Mouse (Mus musculus) intestine, postnatal 0 days (tissue): Measurements from ENCODE around the gene Gstz1. TPM values are rescaled to one million over a fixed set of nuclear protein-coding genes. Genes with fewer than 3 reads are reported as not detected.
"Not testable (repeated sequence)": the region's sequence is repeated elsewhere in the genome, so short reads cannot be mapped to it uniquely, and the experiment has no call there.

Experiments
- ATAC-seq: fragments of 200-750 bp; cut with Nextera tagmentation; 2 replicates; pipeline ENCODE4 v1.8.0; 2017; ENCODE audit warnings: mild to moderate bottlenecking, moderate TSS enrichment, moderate library complexity
- H3K27ac ChIP-seq: fragments of 300-500 bp; sonication (generic); 2 replicates; pipeline ENCODE4 v1.5.1; 2014; ENCODE audit warnings: mild to moderate bottlenecking, low read depth, low read length, moderate library complexity
- H3K27me3 ChIP-seq: fragments of 300-500 bp; sonication (generic); replicated peaks from 2 replicates; pipeline ENCODE4 v1.6.1; 2014; ENCODE audit warnings: low read length, mixed read lengths; ENCODE audit not compliant: control insufficient read depth, insufficient read depth
- H3K36me3 ChIP-seq: fragments of 300-500 bp; sonication (generic); 2 replicates; pipeline ENCODE4 v1.6.1; 2014; ENCODE audit warnings: mild to moderate bottlenecking, moderate library complexity; ENCODE audit not compliant: control insufficient read depth, insufficient read depth
- H3K4me1 ChIP-seq: fragments of 300-500 bp; sonication (generic); replicated peaks from 2 replicates; pipeline ENCODE4 v1.6.1; 2014; ENCODE audit warnings: antibody characterized with exemption, low read length, mixed read lengths; ENCODE audit not compliant: control insufficient read depth, insufficient read depth
- H3K4me2 ChIP-seq: fragments of 300-500 bp; sonication (generic); replicated peaks from 2 replicates; pipeline ENCODE4 v1.6.1; 2014; ENCODE audit warnings: low read depth, mild to moderate bottlenecking, moderate library complexity
- H3K4me3 ChIP-seq: fragments of 300-500 bp; sonication (generic); 2 replicates; pipeline ENCODE4 v1.5.1; 2014; ENCODE audit warnings: low read depth, low read length
- H3K9ac ChIP-seq: fragments of 300-500 bp; sonication (generic); 2 replicates; pipeline ENCODE4 v1.6.1; 2014; ENCODE audit warnings: mild to moderate bottlenecking, low read depth, low read length
- H3K9me3 ChIP-seq: fragments of 300-500 bp; sonication (generic); 2 replicates; pipeline ENCODE4 v1.6.1; 2016; ENCODE audit warnings: mixed run types; ENCODE audit not compliant: control insufficient read depth
- CTCF ChIP-seq: sonication (generic); IDR thresholded peaks from 2 replicates; pipeline ENCODE4 v1.5.1; 2016; ENCODE audit warnings: low read depth, mild to moderate bottlenecking, control low read depth, antibody characterized with exemption, moderate library complexity
- WGBS: fragments of 180-500 bp; shearing (Covaris S2); extraction: QIAGEN DNeasy Blood & Tissue Kit; methylation state at CpG from one replicate; pipeline ENCODE4 v1.1.7; 2014; 5-methylcytosine and 5-hydroxymethylcytosine counted together
- polyA plus RNA-seq: library from polyadenylated mRNA; unstranded; fragments of >200 nt; fragmentation: Nextera tagmentation; extraction: Ambion mirVana; gene quantifications from 2 replicates; pipeline ENCODE4 v1.2.1, GENCODE M21; 2015

The Gstz1 gene
- polyA plus RNA-seq, 1 experiment from 2014 or later, result 58.8 TPM

DNA sequence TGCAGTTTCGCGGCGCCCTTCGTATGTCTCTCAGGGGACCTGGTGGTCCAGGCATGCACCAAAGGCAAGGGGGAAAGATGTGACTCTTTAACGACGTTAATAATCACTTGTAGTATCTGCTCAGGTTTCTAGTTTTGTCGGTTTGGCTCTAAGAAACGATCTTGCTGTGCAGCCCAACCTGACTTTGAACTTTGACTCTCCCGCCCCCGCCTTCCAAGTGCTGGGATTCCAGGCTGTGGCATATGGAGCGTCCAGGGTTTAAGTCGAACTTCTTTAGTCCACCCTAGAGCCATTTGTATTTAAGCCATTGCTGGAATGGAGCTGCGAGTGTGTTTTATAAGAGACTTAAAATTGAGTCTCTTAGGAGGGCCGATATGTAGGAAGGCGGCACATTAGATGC lies 1.2 kb downstream of the Gstz1 start:
- Histone ChIP-seq H3K9ac (peak overlapping the region; percentile 72), H3K9me3 (no peaks in the 10 kb centered on the region), H3K36me3 (peaks cover 8% of the 10 kb centered on the region; the same call in 1 of the 2 replicates), H3K4me2 (peak overlapping the region; percentile 84), H3K27me3 (no peaks in the 10 kb centered on the region), H3K27ac (peak overlapping the region; percentile 86), H3K4me1 (no peaks in the 10 kb centered on the region), H3K4me3 (peak overlapping the region; percentile 99)
- ATAC-seq, result no peak
- WGBS, result 17% methylated on average over 15 of the region's 15 CpGs
- no peak for TF ChIP-seq CTCF

DNA sequence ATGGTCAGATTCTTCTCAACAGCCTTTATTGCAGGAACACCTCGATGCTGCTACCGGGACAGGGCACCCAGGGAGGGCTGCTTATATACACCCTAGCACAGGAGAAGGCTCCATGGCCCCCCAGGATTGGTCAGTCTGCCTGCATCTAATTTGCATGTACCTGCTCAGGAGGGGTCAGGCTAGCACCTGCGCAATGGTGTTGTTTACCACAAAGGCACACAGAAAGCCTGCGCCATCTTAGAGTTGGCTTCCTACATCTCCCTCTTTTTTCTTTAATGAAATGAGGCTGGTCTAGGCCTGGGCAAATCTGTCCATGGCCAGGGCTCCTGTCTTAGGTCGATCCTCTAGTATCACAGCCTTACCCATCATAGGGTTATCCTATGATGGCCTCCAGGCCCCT lies 2.5 kb downstream of the Gstz1 start:
- H3K36me3 ChIP-seq, result peaks cover 8% of the 10 kb centered on the region; the same call in 1 of the 2 replicates
- no peak for ATAC-seq
- 97% methylated on average over 5 of the region's 5 CpGs for WGBS

DNA sequence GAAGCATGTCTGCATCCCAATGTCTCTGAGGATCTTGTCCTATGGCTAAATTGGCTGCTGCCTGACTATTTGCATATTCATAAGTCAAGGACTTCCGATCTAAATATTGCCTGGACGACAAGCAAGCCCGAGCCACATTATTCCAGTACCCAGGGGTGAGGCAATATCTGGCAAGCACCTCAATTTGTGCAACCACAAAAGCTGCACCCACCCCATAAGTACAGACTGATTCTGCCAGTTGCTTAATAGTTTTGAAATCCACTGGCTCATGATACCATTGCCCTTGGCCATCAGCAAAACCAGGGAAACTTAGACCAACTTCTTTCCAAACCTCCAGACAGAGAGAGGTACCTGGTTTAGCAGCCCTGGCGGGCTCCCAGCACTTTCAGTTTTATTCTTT lies 7.5 kb downstream of the Gstz1 start:
- not testable (repeated sequence) for H3K27ac ChIP-seq, ATAC-seq

More for the DNA sequence above, 2.5 kb downstream of the Gstz1 start:
- H3K27me3 ChIP-seq, result no peaks in the 10 kb centered on the region
- H3K4me2 ChIP-seq, result no peak overlapping the region
- H3K4me1 ChIP-seq, result no peaks in the 10 kb centered on the region
- no peak for TF ChIP-seq CTCF
- no peak overlapping the region for H3K9ac ChIP-seq
- no peak overlapping the region for H3K4me3 ChIP-seq
- no peaks in the 10 kb centered on the region for H3K9me3 ChIP-seq
- H3K27ac ChIP-seq, result no peak overlapping the region

DNA sequence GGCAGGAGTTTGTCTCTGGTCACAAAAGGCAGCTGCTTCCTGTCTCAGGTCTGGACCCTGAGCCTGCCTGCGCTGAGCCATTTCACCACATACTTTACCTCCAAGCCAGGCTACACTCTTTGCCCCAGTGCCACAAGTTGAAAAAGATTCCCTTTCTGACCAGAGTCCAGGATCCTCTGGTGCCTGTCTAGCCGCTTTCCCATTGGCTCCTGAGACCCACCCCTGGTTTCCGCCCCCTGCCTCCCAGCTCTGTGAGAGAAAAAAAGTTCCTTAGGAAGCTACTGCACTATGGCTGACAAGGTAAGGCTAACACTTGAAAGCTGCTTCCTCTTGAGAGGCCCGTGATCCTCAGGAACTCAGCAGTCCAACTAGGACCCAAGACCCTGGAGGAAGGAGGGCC lies 10.4 kb downstream of the Gstz1 start:
- no peak overlapping the region for H3K9ac ChIP-seq
- peak overlapping the region; percentile 17; the same call in 1 of the 2 replicates for H3K4me3 ChIP-seq
- H3K4me2 ChIP-seq, result peak overlapping the region; percentile 54
- peaks cover 18% of the 10 kb centered on the region; the same call in 1 of the 2 replicates for H3K36me3 ChIP-seq
- H3K9me3 ChIP-seq, result no peaks in the 10 kb centered on the region
- peak; percentile 97 for ATAC-seq
- H3K27me3 ChIP-seq, result no peaks in the 10 kb centered on the region
- 45% methylated on average over 4 of the region's 4 CpGs for WGBS
- H3K27ac ChIP-seq, result peak overlapping the region; percentile 3; the same call in 1 of the 2 replicates
- no peaks in the 10 kb centered on the region for H3K4me1 ChIP-seq
- no peak for TF ChIP-seq CTCF

More for the DNA sequence above, 7.5 kb downstream of the Gstz1 start:
- not testable (repeated sequence) for H3K9ac ChIP-seq, H3K4me3 ChIP-seq, H3K4me2 ChIP-seq, H3K9me3 ChIP-seq, H3K36me3 ChIP-seq, H3K27me3 ChIP-seq, H3K4me1 ChIP-seq
- 93% methylated on average over 4 of the region's 4 CpGs for WGBS

DNA sequence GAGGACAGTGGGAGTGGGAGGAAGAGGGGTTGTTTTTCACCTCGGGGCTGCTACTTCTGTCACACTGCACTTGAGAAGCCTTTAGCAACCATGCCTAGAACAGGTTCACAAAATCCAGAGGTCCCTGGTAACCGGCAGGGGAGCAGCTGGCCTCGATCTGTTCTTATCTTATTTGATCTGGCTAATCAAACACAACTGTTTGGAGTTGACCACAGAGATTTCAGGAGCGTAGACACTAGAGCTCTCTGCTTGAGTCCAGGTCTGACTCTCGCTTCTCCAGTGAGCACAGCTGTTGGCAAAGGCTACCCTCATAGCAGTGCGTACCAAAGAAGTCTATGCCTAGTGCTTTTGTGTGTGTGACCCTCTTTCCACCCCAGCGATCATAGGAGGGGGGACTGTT lies 11.1 kb downstream of the Gstz1 start:
- H3K4me3 ChIP-seq, result peak overlapping the region; percentile 17; the same call in 1 of the 2 replicates
- H3K27me3 ChIP-seq, result no peaks in the 10 kb centered on the region
- H3K4me1 ChIP-seq, result no peaks in the 10 kb centered on the region
- no peaks in the 10 kb centered on the region for H3K9me3 ChIP-seq
- no peak overlapping the region for H3K9ac ChIP-seq
- ATAC-seq, result no peak
- H3K36me3 ChIP-seq, result peaks cover 21% of the 10 kb centered on the region; the same call in 1 of the 2 replicates
- H3K4me2 ChIP-seq, result peak overlapping the region; percentile 54
- no peak for TF ChIP-seq CTCF
- 55% methylated on average over 7 of the region's 7 CpGs for WGBS
- no peak overlapping the region for H3K27ac ChIP-seq

DNA sequence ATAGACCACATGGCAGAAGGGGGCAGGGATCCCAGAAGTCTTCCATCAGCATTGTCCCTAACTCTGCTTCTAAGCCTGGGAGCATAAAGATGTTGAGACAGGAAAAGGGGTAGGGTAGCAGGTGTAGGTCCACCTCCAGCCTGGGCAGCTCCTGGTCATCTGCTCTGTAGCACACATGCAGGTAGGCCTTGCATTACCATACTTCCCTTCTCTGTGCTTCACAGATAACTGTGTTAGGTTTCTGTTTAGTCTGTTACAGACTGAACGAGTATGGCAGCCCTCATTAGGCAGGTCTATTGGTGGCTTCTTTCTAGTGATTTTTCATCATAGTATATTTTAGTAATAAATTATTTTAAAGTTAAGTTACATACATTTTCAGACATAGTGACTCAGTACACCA lies 13.3 kb downstream of the Gstz1 start:
- peaks cover 24% of the 10 kb centered on the region; the same call in 1 of the 2 replicates for H3K36me3 ChIP-seq
- no peak for ATAC-seq
- WGBS, result 74% methylated on average over 1 of the region's 1 CpGs
- no peak for TF ChIP-seq CTCF
- H3K4me2 ChIP-seq, result no peak overlapping the region
- H3K9me3 ChIP-seq, result no peaks in the 10 kb centered on the region
- H3K27me3 ChIP-seq, result no peaks in the 10 kb centered on the region
- H3K4me1 ChIP-seq, result no peaks in the 10 kb centered on the region
- H3K27ac ChIP-seq, result no peak overlapping the region
- no peak overlapping the region for H3K4me3 ChIP-seq
- H3K9ac ChIP-seq, result no peak overlapping the region

DNA sequence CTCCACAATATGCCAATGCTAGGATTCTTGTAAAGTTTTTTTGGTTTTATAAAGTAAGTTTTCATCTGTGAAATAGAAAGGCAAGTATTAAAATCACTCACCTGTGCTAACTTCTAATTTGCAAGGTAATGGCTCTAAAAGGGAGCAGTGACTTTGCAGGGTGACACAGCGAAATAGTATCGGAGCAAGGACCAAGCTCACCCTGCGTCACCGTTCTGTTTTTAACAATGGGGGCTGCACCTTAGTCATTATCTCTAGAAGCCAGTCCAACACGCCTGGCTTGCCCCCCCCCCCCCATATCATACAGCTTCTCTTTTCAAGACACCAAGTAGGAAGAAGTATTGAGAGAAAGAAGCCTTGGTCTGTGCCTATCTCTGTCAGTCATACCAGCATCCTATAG lies 13.8 kb downstream of the Gstz1 start:
- TF ChIP-seq CTCF, result no peak
- Histone ChIP-seq H3K36me3 (peaks cover 24% of the 10 kb centered on the region; the same call in 1 of the 2 replicates), H3K4me2 (no peak overlapping the region), H3K4me1 (no peaks in the 10 kb centered on the region), H3K4me3 (no peak overlapping the region), H3K9me3 (no peaks in the 10 kb centered on the region), H3K27me3 (no peaks in the 10 kb centered on the region), H3K27ac (no peak overlapping the region), H3K9ac (no peak overlapping the region)
- no peak for ATAC-seq
- 89% methylated on average over 5 of the region's 5 CpGs for WGBS
